Mouse (Mus musculus) forelimb bud, embryonic 11.5 days (tissue): ENCODE results near the gene Lcn12.

ENCODE experiments used
- DNase-seq: peaks from one replicate; pipeline ENCODE4 v3.0.0-alpha.2; 2012; ENCODE audit warnings: low read depth, low spot score

Lcn12 gene

DNA sequence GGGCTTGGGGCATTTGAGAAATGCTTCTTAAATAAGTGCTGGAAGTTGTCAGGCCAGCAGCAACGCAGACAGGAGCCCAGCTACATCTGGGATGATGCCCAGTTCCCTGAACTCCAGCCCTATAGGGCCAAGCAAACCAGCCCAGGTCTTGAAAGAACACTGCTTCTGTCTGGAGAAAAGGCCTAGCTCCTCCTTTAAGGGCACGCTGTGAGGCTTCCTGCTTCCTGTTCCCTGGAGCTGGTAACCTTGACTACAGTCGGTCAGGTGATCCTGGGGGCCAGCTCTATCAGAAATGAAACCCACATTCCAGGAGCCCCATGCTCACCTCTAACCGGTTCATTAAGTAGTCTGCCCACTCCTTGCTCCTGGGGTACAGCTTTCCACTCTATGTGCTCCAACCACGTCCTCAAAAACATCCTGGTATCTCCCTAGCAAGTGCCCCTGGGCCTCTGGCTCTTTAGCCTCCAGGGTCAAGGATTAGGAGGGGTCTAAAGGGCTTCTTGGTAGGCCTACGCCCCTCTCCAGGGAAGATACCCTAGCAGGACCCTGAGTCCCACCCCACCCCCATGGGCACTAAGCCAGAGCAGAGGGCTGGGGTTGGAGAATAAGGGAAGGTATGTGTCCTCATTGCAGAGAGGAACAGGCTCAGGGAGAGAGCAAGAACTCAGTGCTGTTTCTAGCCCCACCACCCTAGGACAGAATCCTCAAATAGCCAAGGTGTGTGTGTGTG is 4.3 kb upstream of the Lcn12 start:
- no peak for DNase-seq

GRCm38 (mm10) chr2:25496462-25496861 is 2.8 kb upstream of the Lcn12 start:
- peak; percentile 16 for DNase-seq

GRCm38 (mm10) chr2:25492988-25493387 is 723 bp downstream of the Lcn12 start:
- no peak for DNase-seq

DNA sequence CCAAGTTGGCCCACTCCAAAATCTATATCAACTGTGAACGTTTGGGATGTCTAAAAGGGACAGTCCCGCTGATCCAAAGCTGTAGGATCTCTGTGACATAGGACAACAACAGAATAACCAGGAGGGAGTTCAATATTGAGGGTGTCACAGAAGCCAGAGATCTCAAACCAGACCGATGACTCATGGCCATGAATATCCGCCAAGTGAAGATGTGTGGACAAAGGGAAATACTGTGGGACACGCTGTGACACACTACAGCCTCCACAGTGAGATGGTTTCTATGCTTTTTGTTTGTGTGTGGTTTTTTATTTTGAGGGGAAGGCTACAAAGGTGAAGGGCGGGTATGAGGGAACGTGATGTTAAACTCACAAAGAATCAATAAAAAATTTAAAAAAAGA is 5.0 kb downstream of the Lcn12 start:
- DNase-seq = no peak

- no peak for DNase-seq
These were observed 5.6 kb downstream of the Lcn12 start for GRCm38 (mm10) chr2:25487965-25488670.

DNA sequence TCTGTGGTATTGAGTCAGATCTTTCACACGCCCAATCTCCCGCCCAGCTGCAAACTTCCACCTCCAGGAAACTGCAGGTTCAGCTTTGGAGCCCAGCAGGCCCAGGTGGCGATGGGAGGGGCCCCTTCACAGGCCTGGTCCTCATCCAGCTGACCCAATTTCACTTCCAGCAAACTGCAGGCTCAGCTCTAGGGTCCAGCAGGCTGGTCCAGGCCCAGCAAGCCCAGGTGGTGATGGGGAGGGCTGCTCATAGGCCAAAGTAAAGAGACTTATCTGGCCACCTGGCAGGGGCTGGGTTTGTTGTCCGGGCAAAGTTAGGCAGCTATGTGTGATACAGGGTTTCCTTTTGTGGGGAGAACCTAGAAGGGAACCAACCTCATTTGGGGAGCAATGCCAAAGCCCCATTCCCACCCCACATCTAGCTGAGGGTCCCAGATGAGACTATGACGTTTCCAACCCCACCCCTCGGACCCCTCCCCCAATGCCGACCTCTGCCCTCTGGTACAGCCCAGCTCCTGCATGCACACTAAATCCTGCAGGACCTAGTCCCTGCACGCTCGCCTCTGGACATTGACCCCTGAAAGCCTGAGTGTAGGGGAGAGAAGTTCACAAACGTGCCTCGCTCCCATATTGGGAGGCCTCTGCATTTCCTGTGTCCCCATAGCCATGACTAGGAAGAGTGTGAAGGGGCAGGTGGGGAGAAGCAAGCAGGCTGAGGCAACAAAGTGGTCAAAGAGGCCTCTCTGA is 8.6 kb downstream of the Lcn12 start:
- DNase-seq = no peak

DNA sequence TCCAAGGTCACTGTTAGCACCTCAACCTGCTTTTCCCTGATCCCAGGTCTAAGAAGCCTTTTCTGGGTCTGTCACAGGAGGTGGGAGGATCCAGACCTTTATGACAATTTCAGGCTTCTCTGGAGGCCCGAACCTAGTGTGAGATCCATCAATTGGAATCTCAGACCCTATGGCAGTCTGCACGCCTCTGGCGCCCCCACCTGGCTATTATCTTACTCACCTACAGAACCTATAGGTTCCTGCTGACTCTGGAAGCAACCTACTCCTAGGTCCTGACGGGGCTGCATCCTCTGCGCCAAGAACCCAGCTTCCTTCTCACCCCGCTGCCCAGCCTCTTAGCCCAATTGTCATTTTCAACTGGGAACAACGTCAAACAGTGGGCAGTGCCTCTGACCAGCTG is 10.7 kb downstream of the Lcn12 start:
- no peak for DNase-seq

DNA sequence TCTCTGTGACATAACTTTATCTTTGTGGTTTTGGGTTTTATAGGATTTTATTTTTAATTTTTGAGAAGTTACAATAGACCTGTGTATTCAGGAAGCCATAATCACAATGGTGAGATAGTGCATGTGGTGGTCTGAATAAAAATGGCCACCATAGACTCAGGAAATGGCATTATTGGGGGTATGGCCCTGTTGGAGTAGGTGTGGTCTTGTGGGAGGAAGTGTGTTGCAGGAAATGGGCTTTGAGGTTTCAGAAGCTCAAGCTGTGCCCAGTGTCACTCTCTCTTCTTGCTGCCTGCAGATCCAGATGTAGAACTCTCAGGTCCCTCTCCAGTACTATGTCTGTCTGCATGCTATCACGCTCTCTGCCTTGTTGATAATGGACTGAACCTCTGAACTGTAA is 13.2 kb downstream of the Lcn12 start:
- no peak for DNase-seq

- no peak for DNase-seq
These were observed 14.0 kb downstream of the Lcn12 start for GRCm38 (mm10) chr2:25479551-25480311.

DNA sequence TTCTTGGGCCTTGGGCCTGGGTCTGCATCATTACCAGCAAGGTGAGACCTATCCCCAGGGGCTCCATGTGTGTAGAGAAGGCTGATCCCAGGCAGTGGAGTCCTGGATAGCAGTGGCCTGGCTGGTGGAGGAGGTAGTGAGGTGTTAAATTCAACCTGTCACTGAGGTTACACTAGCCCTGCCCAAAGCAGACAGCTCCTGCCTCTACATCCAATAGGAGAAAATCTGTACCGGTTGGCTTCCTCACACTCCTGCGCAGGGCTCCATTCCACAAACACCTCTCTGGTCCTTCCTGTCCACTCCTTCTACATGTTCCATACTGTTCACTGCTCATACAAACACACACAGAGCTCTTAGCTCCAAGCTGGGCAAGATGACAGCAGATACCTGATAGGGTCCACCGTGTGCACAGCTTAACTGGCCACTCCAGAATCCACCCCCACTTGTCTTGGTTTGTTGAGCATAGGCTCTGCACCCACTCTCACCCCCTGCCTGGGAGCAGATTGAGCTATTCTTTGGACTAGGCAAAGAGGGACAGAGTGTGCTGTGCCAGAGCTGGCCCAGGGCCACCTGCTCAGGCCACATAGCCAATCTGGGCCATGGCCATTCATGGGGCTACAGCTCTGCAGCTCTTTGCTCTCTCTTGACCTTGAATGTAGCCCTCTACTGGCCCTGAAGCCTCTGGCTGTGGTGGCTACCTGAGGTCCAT is 15.6 kb downstream of the Lcn12 start:
- DNase-seq = no peak

DNA sequence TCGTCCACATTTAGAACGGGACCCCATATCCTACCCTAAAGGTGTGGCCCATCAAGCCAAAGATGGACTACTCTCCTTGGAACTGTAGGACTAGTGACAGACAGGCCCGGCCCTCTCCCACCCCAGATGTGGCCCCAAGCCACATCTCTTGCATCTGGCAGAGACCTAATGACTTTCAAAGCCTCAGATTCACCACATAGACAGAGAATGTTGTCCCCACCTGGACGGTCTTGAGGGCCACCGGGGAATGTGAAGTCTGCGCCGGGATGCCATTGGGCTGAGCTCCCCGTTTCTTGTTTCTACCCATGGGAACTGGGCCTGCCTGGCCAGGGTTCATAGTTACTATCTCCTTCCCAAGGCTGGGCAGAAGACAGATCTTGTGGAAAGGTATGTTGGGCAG is 16.2 kb downstream of the Lcn12 start:
- no peak for DNase-seq

DNA sequence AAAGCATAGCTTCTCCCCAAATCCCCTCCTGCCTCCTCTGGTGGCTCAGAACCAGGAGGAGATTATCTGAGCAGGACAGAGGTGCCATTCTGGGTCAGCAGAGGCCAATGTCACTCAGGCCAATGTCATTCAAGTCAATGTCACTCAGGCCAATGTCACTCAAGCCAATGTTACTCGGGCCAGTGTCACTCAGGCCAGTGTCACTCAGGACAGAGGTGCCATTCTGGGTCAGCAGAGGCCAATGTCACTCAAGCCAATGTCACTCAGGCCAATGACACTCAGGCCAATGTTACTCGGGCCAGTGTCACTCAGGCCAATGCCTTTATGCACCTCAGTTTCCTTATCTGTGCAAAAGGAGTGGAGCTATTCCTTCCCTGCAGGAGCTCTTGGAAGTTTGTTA is 21.2 kb downstream of the Lcn12 start:
- no peak for DNase-seq

- no peak for DNase-seq
These were observed 23.7 kb downstream of the Lcn12 start, which contains the start of gene Ptgds for GRCm38 (mm10) chr2:25469969-25470368. Gene Ptgds, minus strand, starts transcription at chr2:25470046.

GRCm38 (mm10) chr2:25468962-25469915 is 24.5 kb downstream of the Lcn12 start:
- no peak for DNase-seq

- DNase-seq = no peak
These were observed 26.0 kb downstream of the Lcn12 start for GRCm38 (mm10) chr2:25467606-25468303.

- DNase-seq = no peak
These were observed 27.7 kb downstream of the Lcn12 start for GRCm38 (mm10) chr2:25465816-25466635.

- DNase-seq = no peak
These were observed 28.5 kb downstream of the Lcn12 start for GRCm38 (mm10) chr2:25465256-25465655.

DNA sequence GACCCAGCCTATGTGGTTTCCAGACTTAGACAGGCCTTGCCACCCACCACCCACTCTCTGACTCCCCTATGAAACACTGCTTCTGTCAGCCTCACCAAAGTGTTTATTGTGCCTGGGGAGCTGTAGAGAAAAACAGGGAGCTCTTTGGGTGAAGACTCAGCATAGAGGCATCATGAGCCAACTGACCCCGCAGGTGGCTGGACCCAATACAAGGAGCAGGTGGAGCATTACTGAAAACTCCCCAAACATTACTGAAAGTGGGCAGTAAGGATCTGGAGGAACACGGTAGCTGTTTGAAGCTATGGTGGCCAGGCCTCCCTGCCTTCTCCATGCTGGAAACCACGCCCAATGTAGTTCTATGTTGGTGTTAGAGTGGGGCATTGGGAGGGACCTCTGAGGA is 30.1 kb downstream of the Lcn12 start:
- no peak for DNase-seq

DNA sequence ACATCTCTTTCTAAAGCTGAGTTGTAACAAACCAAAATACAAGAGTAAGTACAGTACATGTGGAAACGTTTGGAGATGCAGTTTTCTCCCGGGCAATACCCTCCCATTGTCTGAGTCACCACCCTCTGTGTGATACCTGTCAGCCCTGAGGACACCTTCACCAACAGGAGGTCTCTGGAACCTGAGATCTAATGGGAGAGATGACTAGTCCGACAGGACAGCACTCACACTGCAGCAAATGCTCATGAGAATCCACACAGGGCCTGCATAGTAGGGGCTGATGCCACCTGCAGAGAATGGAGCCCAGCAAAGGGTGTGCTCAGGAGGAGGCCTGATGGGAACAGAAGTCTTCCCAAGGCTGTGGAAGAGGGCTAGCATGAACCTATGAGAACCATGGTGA is 32.3 kb downstream of the Lcn12 start:
- DNase-seq = no peak
